Mouse (Mus musculus): ENCODE data around the gene Ruvbl2. TPM values are rescaled to one million over a fixed set of nuclear protein-coding genes. Genes with fewer than 3 reads are reported as not detected.
"Not testable (repeated sequence)": the region's sequence is repeated elsewhere in the genome, so short reads cannot be mapped to it uniquely, and the experiment has no call there.

Ruvbl2 gene
- polyA plus RNA-seq, 1 experiment = 42.7 TPM

GRCm38 (mm10) chr7:45461326-45461725, 23.4 kb upstream of the Ruvbl2 start:
- Histone ChIP-seq H3K36me3 (ENCODE audit: control insufficient read depth, insufficient read depth, low read length) (peaks cover 11% of the 10 kb centered on the region), H3K4me3 (ENCODE audit: insufficient read depth, low read depth, low read length) (peak overlapping the region; percentile 19; the same call in 1 of the 2 replicates), H3K27me3 (replicated peaks; ENCODE audit: control insufficient read depth, insufficient read depth, low read length) (no peaks in the 10 kb centered on the region), H3K4me1 (ENCODE audit: control insufficient read depth, insufficient read depth, low read length) (peaks cover 26% of the 10 kb centered on the region), H3K27ac (ENCODE audit: insufficient read depth, low read depth, low read length) (peak overlapping the region; percentile 95)
- TF ChIP-seq CTCF (conservative IDR thresholded peaks at IDR 0.05; ENCODE audit: insufficient read depth, insufficient read length, low read depth, low read length) (no peak), POLR2A (IDR thresholded peaks at IDR 0.05; ENCODE audit: low read depth, low read length) (no peak)
- DNase-seq = no peak
- WGBS = 45% methylated on average over 5 of the region's 5 CpGs

- DNase-seq = peak; percentile 80
- WGBS = 7% methylated on average over 13 of the region's 13 CpGs
- no peaks in the 10 kb centered on the region for H3K27me3 ChIP-seq (replicated peaks; ENCODE audit: control insufficient read depth, insufficient read depth, low read length)
- H3K4me3 ChIP-seq (ENCODE audit: insufficient read depth, low read depth, low read length) = peak overlapping the region; percentile 19
- H3K27ac ChIP-seq (ENCODE audit: insufficient read depth, low read depth, low read length) = peak overlapping the region; percentile 95
- H3K36me3 ChIP-seq (ENCODE audit: control insufficient read depth, insufficient read depth, low read length) = peaks cover 11% of the 10 kb centered on the region
- H3K4me1 ChIP-seq (ENCODE audit: control insufficient read depth, insufficient read depth, low read length) = peaks cover 24% of the 10 kb centered on the region
- TF ChIP-seq CTCF (conservative IDR thresholded peaks at IDR 0.05; ENCODE audit: insufficient read depth, insufficient read length, low read depth, low read length) (no peak), POLR2A (IDR thresholded peaks at IDR 0.05; ENCODE audit: low read depth, low read length) (no peak)
Observed at GRCm38 (mm10) chr7:45460860-45461314, 23.0 kb upstream of the Ruvbl2 start.

GRCm38 (mm10) chr7:45460377-45460776, 22.5 kb upstream of the Ruvbl2 start:
- Histone ChIP-seq H3K36me3 (ENCODE audit: control insufficient read depth, insufficient read depth, low read length) (peaks cover 11% of the 10 kb centered on the region), H3K27ac (ENCODE audit: insufficient read depth, low read depth, low read length) (peak overlapping the region; percentile 95), H3K4me3 (ENCODE audit: insufficient read depth, low read depth, low read length) (peak overlapping the region; percentile 49; the same call in 1 of the 2 replicates), H3K4me1 (ENCODE audit: control insufficient read depth, insufficient read depth, low read length) (peaks cover 19% of the 10 kb centered on the region), H3K27me3 (replicated peaks; ENCODE audit: control insufficient read depth, insufficient read depth, low read length) (no peaks in the 10 kb centered on the region)
- TF ChIP-seq POLR2A (IDR thresholded peaks at IDR 0.05; ENCODE audit: low read depth, low read length) (no peak), CTCF (conservative IDR thresholded peaks at IDR 0.05; ENCODE audit: insufficient read depth, insufficient read length, low read depth, low read length) (no peak)
- WGBS = 28% methylated on average over 7 of the region's 7 CpGs
- peak; percentile 90 for DNase-seq

- H3K4me3 ChIP-seq (ENCODE audit: insufficient read depth, low read depth, low read length) = peak within 1 kb of the TSS; percentile 82
- H3K27me3 ChIP-seq (replicated peaks; ENCODE audit: control insufficient read depth, insufficient read depth, low read length) = not testable (repeated sequence)
- H3K4me1 ChIP-seq (ENCODE audit: control insufficient read depth, insufficient read depth, low read length) = peaks cover 19% of the 10 kb centered on the region
- DNase-seq = peak; percentile 99
- TF ChIP-seq POLR2A (IDR thresholded peaks at IDR 0.05; ENCODE audit: low read depth, low read length) = peak; percentile 89
- H3K36me3 ChIP-seq (ENCODE audit: control insufficient read depth, insufficient read depth, low read length) = peaks cover 11% of the 10 kb centered on the region
- under 1% methylated on average over 32 of the region's 37 CpGs for WGBS
- H3K27ac ChIP-seq (ENCODE audit: insufficient read depth, low read depth, low read length) = peak within 1 kb of the TSS; percentile 95
Observed at GRCm38 (mm10) chr7:45459564-45460140, 21.8 kb upstream of the Ruvbl2 start, which contains the start of gene Ftl1. Ftl1 (minus strand) TSS chr7:45459884.

GRCm38 (mm10) chr7:45458748-45459563, 21.1 kb upstream of the Ruvbl2 start:
- DNase-seq = peak; percentile 80

GRCm38 (mm10) chr7:45457204-45458060, 19.5 kb upstream of the Ruvbl2 start:
- 27% methylated on average over 10 of the region's 10 CpGs for WGBS
- DNase-seq = peak; percentile 91
- no peaks in the 10 kb centered on the region for H3K27me3 ChIP-seq (replicated peaks; ENCODE audit: control insufficient read depth, insufficient read depth, low read length)
- H3K4me1 ChIP-seq (ENCODE audit: control insufficient read depth, insufficient read depth, low read length) = peaks cover 19% of the 10 kb centered on the region
- H3K4me3 ChIP-seq (ENCODE audit: insufficient read depth, low read depth, low read length) = peak overlapping the region; percentile 82
- peak overlapping the region; percentile 83 for H3K27ac ChIP-seq (ENCODE audit: insufficient read depth, low read depth, low read length)
- no peak for TF ChIP-seq CTCF (conservative IDR thresholded peaks at IDR 0.05; ENCODE audit: insufficient read depth, insufficient read length, low read depth, low read length)
- TF ChIP-seq POLR2A (IDR thresholded peaks at IDR 0.05; ENCODE audit: low read depth, low read length) = no peak
- peaks cover 11% of the 10 kb centered on the region for H3K36me3 ChIP-seq (ENCODE audit: control insufficient read depth, insufficient read depth, low read length)

More at GRCm38 (mm10) chr7:45458748-45459563, 21.1 kb upstream of the Ruvbl2 start:
- Histone ChIP-seq H3K27me3 (replicated peaks; ENCODE audit: control insufficient read depth, insufficient read depth, low read length) (no peaks in the 10 kb centered on the region), H3K4me1 (ENCODE audit: control insufficient read depth, insufficient read depth, low read length) (peaks cover 19% of the 10 kb centered on the region), H3K4me3 (ENCODE audit: insufficient read depth, low read depth, low read length) (peak overlapping the region; percentile 82), H3K36me3 (ENCODE audit: control insufficient read depth, insufficient read depth, low read length) (peaks cover 11% of the 10 kb centered on the region), H3K27ac (ENCODE audit: insufficient read depth, low read depth, low read length) (peak overlapping the region; percentile 83)
- WGBS = under 1% methylated on average over 43 of the region's 43 CpGs
- TF ChIP-seq CTCF (conservative IDR thresholded peaks at IDR 0.05; ENCODE audit: insufficient read depth, insufficient read length, low read depth, low read length) (no peak), POLR2A (IDR thresholded peaks at IDR 0.05; ENCODE audit: low read depth, low read length) (peak; percentile 26)

All from kidney, adult 2 months (tissue).